Mouse (Mus musculus) brain, embryonic 18.5 days (tissue): Measurements from ENCODE around the gene Lipn.

ENCODE experiments used
- DNase-seq: peaks from one replicate; pipeline ENCODE4 v3.0.0-alpha.2; 2012; ENCODE audit warnings: low read depth, low spot score

Gene Lipn

GRCm38 (mm10) chr19:34066779-34067472, at the start of gene Lipn:
Lipn (plus strand) TSS chr19:34067358.
- DNase-seq = no peak

GRCm38 (mm10) chr19:34021440-34022172, 45.6 kb upstream of the Lipn start:
- no peak for DNase-seq

GRCm38 (mm10) chr19:34022759-34023158, 44.4 kb upstream of the Lipn start:
- DNase-seq = no peak

- no peak for DNase-seq
These were observed 27.4 kb upstream of the Lipn start for GRCm38 (mm10) chr19:34039731-34040130.

- DNase-seq = no peak
These were observed 24.1 kb upstream of the Lipn start for GRCm38 (mm10) chr19:34043008-34043407.

- DNase-seq = no peak
These were observed 17.7 kb upstream of the Lipn start for GRCm38 (mm10) chr19:34049371-34050039.

GRCm38 (mm10) chr19:34051502-34051901, 15.7 kb upstream of the Lipn start:
- no peak for DNase-seq

GRCm38 (mm10) chr19:34063547-34063946, 3.6 kb upstream of the Lipn start:
- DNase-seq = no peak

- DNase-seq = no peak
These were observed 3.1 kb upstream of the Lipn start for GRCm38 (mm10) chr19:34064059-34064458.

GRCm38 (mm10) chr19:34074239-34074638, 7.1 kb downstream of the Lipn start:
- no peak for DNase-seq

GRCm38 (mm10) chr19:34078130-34078529, 11.0 kb downstream of the Lipn start:
- no peak for DNase-seq

GRCm38 (mm10) chr19:34089011-34089680, 22.0 kb downstream of the Lipn start:
- DNase-seq = no peak

GRCm38 (mm10) chr19:34095381-34095780, 28.2 kb downstream of the Lipn start:
- DNase-seq = no peak

- no peak for DNase-seq
These were observed 29.1 kb downstream of the Lipn start for GRCm38 (mm10) chr19:34096228-34096627.

GRCm38 (mm10) chr19:34100633-34101032, 33.5 kb downstream of the Lipn start, which contains the start of gene Lipm:
Lipm (plus strand) TSS chr19:34100933.
- no peak for DNase-seq

- DNase-seq = no peak
These were observed 34.7 kb downstream of the Lipn start for GRCm38 (mm10) chr19:34101888-34102287.

- DNase-seq = no peak
These were observed 37.7 kb downstream of the Lipn start for GRCm38 (mm10) chr19:34104841-34105240.

GRCm38 (mm10) chr19:34119102-34119501, 51.9 kb downstream of the Lipn start:
- no peak for DNase-seq

GRCm38 (mm10) chr19:34119653-34120052, 52.5 kb downstream of the Lipn start:
- no peak for DNase-seq

- DNase-seq = no peak
These were observed 53.1 kb downstream of the Lipn start for GRCm38 (mm10) chr19:34120107-34120731.
